Mouse (Mus musculus): Measurements from ENCODE around the gene 9230112D13Rik. TPM values are rescaled to one million over a fixed set of nuclear protein-coding genes. Genes with fewer than 3 reads are reported as not detected.

The 9230112D13Rik gene
- not detected in 2 replicates for total RNA-seq (2023)

DNA sequence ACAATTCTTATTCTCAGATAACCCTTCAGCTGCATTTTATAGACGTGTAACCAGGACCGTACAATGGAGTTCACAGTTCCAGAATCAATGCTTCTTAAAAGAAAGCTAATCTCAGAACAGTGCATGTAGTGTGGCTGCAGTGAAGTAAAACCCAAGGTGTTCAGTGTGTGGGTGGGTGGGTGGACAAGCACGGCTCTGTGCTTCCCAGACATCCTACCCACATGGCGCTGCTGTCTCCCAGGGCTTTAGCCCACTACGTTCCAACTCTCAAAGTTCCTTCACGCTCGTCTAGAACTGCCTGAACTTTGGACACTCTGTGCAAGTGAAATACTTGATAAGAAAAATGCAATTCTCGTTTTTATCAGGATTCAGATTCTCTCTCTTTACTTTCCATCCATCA, at the start of gene 9230112D13Rik:
9230112D13Rik (minus strand) TSS at position 101 of the 400 bp plus-strand sequence.

DNA sequence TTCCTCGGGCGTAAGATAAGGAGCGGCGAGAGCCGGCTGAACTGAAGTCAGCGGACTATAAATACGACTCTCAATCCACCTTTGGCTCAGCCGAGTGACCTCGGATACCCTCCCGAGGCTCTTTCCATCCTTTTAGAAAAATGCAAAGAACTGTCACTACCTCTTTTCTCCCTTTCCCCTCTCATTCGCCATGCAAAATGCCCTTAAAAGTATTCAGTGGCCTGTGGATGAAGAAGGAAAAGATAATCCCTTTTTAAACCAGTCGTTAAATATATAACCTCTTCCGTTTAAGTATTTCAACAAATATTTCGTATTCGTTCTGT, 19.3 kb downstream of the 9230112D13Rik start, which contains the start of gene Bmpr1a:
Bmpr1a (minus strand) TSS at position 17 of the 323 bp plus-strand sequence.

Other genes with a start within 250 kb of the 9230112D13Rik start
- 9.7 and 14.5 TPM in 2 replicates for gene Shld2, start 212.3 kb downstream of the 9230112D13Rik start, total RNA-seq (2023)
- 204 and 220 TPM in 2 replicates for gene Glud1, start 212.1 kb downstream of the 9230112D13Rik start, total RNA-seq (2023)
- not detected in 2 replicates for gene Fam25c, start 167.4 kb downstream of the 9230112D13Rik start, total RNA-seq (2023)
- gene Sncg, start 148.0 kb downstream of the 9230112D13Rik start, total RNA-seq (2023): not detected in 2 replicates
- gene Mmrn2, start 147.3 kb downstream of the 9230112D13Rik start, total RNA-seq (2023): 0.41 TPM in 1 of 2 replicates, not detected in the other
- gene Bmpr1a, start 19.5 kb downstream of the 9230112D13Rik start, total RNA-seq (2023): 16.4 and 21.8 TPM in 2 replicates
- not detected in 2 replicates for gene Ldb3, start 65.9 kb upstream of the 9230112D13Rik start, total RNA-seq (2023)
- not detected in 2 replicates for gene Opn4, start 77.3 kb upstream of the 9230112D13Rik start, total RNA-seq (2023)
- 73.4 and 90.4 TPM in 2 replicates for gene Wapl, start 151.1 kb upstream of the 9230112D13Rik start, total RNA-seq (2023)